Mouse (Mus musculus) MEL-GATA-1-ER (cell line): ENCODE results near the gene Mapt.

Source experiments
- DNase-seq: peaks from one replicate; pipeline ENCODE4 v3.0.0-alpha.2; 2012; ENCODE audit warnings: low read depth; ENCODE audit errors: extremely low read depth

Mapt gene

GRCm38 (mm10) chr11:104310226-104310887, 79.2 kb downstream of the Mapt start:
- DNase-seq = no peak

DNA sequence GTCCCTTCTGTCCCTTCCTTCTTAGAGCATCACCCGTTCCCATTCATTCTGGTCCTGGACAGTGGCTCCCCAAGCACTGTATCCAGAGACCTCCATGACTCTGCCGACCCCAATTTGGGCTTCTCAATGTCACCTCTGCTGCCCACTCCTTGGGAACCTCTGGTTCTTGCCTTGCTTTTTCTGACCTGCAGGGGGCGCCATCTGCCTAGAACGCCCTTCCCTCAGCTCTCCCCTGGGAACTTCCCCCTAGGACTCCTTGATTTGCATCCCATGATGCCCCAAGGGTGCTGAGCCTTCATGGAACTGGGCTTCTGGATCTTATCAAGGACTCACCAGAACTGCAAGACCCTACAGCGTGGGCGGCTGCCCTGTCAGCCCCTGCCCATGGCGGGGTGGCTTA, 80.5 kb downstream of the Mapt start:
- peak; percentile 16 for DNase-seq

DNA sequence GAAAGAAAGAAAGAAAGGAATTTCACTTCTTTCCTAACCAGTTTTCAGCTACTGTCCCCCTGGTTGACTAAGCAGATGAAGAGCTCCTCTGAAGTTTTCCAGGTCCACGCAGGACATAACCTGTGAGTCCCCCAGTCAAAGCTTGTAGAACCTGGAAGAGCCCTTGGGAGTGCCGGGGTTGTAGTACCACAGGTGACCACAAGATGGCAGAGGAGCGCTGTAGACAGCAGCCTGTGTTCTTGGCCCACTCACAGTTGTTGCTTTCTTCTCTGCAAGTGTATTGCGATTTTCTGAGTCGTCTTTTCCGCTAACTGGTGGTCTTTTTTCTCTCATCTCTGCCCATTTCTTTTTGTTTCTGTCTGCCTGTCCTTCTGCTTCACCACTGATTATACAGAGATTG, 84.5 kb downstream of the Mapt start:
- peak; percentile 68 for DNase-seq

DNA sequence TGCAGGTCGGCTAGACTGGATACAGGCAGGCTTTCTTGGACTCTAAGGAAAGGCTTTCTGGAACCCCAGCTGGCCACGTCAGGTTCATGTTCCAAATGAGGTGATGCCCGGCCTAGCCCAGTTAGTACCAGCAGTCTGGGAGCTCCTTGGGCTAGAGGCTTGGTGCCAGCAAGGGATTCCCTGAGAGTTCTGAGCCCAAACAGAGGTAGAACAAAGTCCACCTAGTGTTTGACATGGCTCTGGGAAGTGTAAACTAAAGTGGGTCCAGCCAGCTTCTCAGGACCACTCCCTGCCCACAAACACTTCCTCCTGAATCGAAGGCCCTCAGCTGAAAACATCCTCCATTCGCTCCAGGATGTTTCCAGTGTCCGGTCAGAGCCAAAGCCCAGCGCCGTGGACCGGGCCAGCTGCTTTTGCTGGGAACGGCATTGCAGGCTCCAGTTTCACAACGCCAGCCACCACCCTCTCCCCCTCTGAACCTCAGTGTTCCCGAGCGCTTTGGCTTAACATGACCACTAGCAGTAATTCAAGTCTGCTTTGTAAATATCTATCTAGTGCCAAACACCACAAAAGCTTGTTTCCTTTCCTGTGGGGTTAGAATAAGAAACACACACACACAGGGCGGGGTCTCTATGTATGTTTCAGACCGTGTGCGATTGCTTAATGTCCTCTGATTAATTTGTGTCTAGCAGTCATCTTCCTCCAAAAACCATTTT, 85.7 kb downstream of the Mapt start:
- DNase-seq = no peak

- no peak for DNase-seq
Measured at GRCm38 (mm10) chr11:104317631-104318030, 86.4 kb downstream of the Mapt start.

GRCm38 (mm10) chr11:104318940-104319781, 88.0 kb downstream of the Mapt start:
- peak; percentile 25 for DNase-seq

GRCm38 (mm10) chr11:104320511-104320910, 89.3 kb downstream of the Mapt start:
- DNase-seq = no peak

DNA sequence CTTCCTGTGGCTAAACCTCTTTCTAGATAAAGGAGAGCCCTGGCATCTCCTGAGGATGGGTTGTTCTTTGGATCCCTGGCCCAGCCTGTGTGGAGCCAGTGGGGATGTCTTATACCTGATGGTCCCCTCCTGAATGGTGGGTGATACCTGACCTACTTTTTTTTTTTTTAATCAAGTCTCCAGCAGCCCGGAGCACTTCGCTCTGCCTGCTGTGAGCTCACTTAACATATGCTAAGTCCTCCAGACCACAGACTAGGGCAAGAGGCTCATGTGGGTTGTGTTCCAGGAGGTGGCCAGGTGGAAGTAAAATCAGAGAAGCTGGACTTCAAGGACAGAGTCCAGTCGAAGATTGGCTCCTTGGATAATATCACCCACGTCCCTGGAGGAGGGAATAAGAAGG, 91.0 kb downstream of the Mapt start:
- DNase-seq = no peak

DNA sequence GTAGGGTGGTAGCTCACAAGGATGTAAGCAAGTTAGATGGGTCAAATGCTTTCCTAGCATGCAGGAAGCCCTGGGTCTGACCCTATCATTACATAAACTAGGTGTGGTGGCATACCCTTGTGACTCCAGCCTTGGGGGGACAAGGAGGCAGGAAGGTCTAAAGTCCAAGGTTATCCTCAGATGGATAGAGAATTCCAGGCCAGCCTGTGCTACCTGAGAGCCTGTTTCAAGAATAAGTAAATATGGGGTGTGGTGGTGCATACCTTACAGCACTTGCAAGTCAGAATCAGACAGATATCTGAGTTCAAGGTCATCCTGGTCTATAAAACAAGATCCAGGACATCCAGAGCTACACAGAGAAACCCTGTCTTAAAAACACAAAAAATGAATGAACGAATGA, 96.3 kb downstream of the Mapt start:
- no peak for DNase-seq

GRCm38 (mm10) chr11:104327946-104328345, 96.8 kb downstream of the Mapt start:
- DNase-seq = no peak

- DNase-seq = no peak
Measured at GRCm38 (mm10) chr11:104329185-104329926, 98.2 kb downstream of the Mapt start.

- DNase-seq = no peak
Measured at GRCm38 (mm10) chr11:104330151-104330550, 99.0 kb downstream of the Mapt start.

GRCm38 (mm10) chr11:104331208-104331607, 100.0 kb downstream of the Mapt start:
- no peak for DNase-seq

GRCm38 (mm10) chr11:104332105-104332504, 100.9 kb downstream of the Mapt start:
- DNase-seq = no peak

DNA sequence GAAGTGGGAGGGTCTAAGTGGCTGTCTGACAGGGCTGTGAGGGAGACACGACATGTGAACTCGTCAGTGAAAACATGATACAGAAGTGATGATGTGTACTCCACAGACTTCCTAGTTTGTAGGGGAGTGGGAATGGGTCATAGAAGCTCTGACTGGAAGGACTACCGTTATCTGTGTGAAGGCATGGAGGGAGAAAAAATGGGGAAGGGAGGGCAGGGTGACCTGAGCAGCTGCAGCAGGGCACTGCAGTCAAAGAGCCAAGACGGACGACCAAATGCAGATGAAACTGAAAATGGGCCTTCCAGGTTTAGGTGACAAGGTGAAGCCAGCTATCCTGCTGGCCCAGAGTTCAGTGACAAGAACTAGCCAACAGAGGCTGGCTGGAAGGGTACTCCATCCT, 102.9 kb downstream of the Mapt start:
- no peak for DNase-seq

GRCm38 (mm10) chr11:104334946-104335345, 103.8 kb downstream of the Mapt start:
- no peak for DNase-seq

- DNase-seq = no peak
Measured at GRCm38 (mm10) chr11:104346931-104347330, 115.7 kb downstream of the Mapt start.

DNA sequence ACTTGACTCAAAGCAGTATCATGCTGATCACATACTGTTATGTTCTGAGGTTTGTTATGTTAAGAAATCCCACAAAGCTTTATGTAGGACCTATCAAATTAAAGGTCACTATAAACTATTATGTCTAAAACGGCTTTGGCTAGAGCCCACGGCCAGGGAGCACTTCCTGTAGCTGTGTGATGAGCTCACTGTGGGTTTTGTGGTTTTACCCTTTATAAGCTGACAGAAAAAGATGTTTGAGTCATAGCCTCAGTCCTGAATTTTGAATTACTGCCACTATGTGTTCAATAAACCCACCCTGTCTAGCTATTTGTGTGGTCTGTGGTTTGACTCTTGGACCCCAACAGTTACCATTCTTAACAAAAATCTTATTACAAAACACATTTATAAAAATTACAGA, 130.6 kb downstream of the Mapt start:
- peak; percentile 40 for DNase-seq

GRCm38 (mm10) chr11:104362704-104363103, 131.5 kb downstream of the Mapt start:
- no peak for DNase-seq

GRCm38 (mm10) chr11:104363823-104364600, 132.8 kb downstream of the Mapt start:
- DNase-seq = no peak
